8 mouse cellular contexts compared by ENCODE assay signal in genomic region chr9:121697150-121698049, GRCm38 (mm10). TPM values are rescaled to one million over a fixed set of nuclear protein-coding genes. Genes with fewer than 3 reads are reported as not detected.
DNase-seq lines count a peak whose midpoint lies in the region; ATAC-seq and TF ChIP-seq lines count a peak whose summit lies in the region.

No protein-coding gene starts in this region.

- H3K9ac ChIP-seq in forebrain, embryonic 16.5 days (replicated peaks; ENCODE audit: low read depth, low read length), result no peak overlapping the region
- H3K9ac ChIP-seq in forebrain, embryonic 15.5 days (replicated peaks), result no peak overlapping the region
- H3K9ac ChIP-seq in lung, postnatal 0 days (replicated peaks; ENCODE audit: low read depth), result no peak overlapping the region

- H3K9me3 ChIP-seq in forebrain, embryonic 16.5 days (ENCODE audit: control insufficient read depth, low read length), result no peaks in the 10 kb centered on the region; the same call in 1 of the 2 replicates
- no peaks in the 10 kb centered on the region for H3K9me3 ChIP-seq in forebrain, embryonic 15.5 days
- no peaks in the 10 kb centered on the region for H3K9me3 ChIP-seq in lung, postnatal 0 days (ENCODE audit: low read length)

- peak; percentile 56 for DNase-seq in 3T3-L1 (ENCODE audit: low read depth, low spot score)
- peak; percentile 79 for DNase-seq in adrenal gland, postnatal 10 days
- peak; percentile 81 for DNase-seq in kidney, adult 9 months
- DNase-seq in lung, postnatal 0 days (ENCODE audit: low spot score), result peak; percentile 71
- DNase-seq in spleen, postnatal 10 days (ENCODE audit: low spot score in 2 of 2), result peak; percentile 69 to 81

- peak; percentile 98 for TF ChIP-seq CTCF in lung, postnatal 0 days (IDR thresholded peaks at IDR 0.05)

- H3K4me1 ChIP-seq in forebrain, embryonic 16.5 days (replicated peaks; ENCODE audit: control insufficient read depth, insufficient read depth, low read length), result peaks cover 2% of the 10 kb centered on the region
- peaks cover 1% of the 10 kb centered on the region for H3K4me1 ChIP-seq in forebrain, embryonic 15.5 days
- H3K4me1 ChIP-seq in lung, postnatal 0 days (ENCODE audit: insufficient read depth, low read depth, low read length), result no peaks in the 10 kb centered on the region

- no peak overlapping the region for H3K4me2 ChIP-seq in forebrain, embryonic 16.5 days (ENCODE audit: low read length)
- H3K4me2 ChIP-seq in forebrain, embryonic 15.5 days (replicated peaks), result no peak overlapping the region
- no peak overlapping the region for H3K4me2 ChIP-seq in lung, postnatal 0 days (replicated peaks; ENCODE audit: low read depth, low read length)

- WGBS in forebrain, embryonic 16.5 days, result 100% methylated on average over 1 of the region's 1 CpGs
- 91% methylated on average over 1 of the region's 1 CpGs for WGBS in forebrain, embryonic 15.5 days
- WGBS in lung, postnatal 0 days, result 100% methylated on average over 1 of the region's 1 CpGs

- no peak overlapping the region for H3K4me3 ChIP-seq in forebrain, embryonic 16.5 days (replicated peaks; ENCODE audit: low read length)
- no peak overlapping the region for H3K4me3 ChIP-seq in forebrain, embryonic 15.5 days
- no peak overlapping the region for H3K4me3 ChIP-seq in lung, postnatal 0 days (ENCODE audit: low read depth, low read length)

- H3K27me3 ChIP-seq in forebrain, embryonic 16.5 days (replicated peaks; ENCODE audit: control insufficient read depth, insufficient read depth, low read length), result no peaks in the 10 kb centered on the region
- no peaks in the 10 kb centered on the region for H3K27me3 ChIP-seq in forebrain, embryonic 15.5 days
- no peaks in the 10 kb centered on the region for H3K27me3 ChIP-seq in lung, postnatal 0 days (replicated peaks; ENCODE audit: insufficient read depth, low read length)

- TF ChIP-seq EP300 in lung, postnatal 0 days (IDR thresholded peaks at IDR 0.05), result 0 out of 2 replicates have a peak, but pooled peaks have one; percentile 17

- peaks cover 12% of the 10 kb centered on the region; the same call in 1 of the 2 replicates for H3K36me3 ChIP-seq in forebrain, embryonic 16.5 days (ENCODE audit: control insufficient read depth, insufficient read depth)
- peaks cover 38% of the 10 kb centered on the region for H3K36me3 ChIP-seq in forebrain, embryonic 15.5 days
- H3K36me3 ChIP-seq in lung, postnatal 0 days (ENCODE audit: insufficient read depth, low read length), result no peaks in the 10 kb centered on the region

- no peak overlapping the region for H3K27ac ChIP-seq in forebrain, embryonic 16.5 days (ENCODE audit: low read length)
- H3K27ac ChIP-seq in forebrain, embryonic 15.5 days (replicated peaks), result no peak overlapping the region
- peak overlapping the region; percentile 78 for H3K27ac ChIP-seq in lung, postnatal 0 days (ENCODE audit: low read length)

- ATAC-seq in forebrain, embryonic 16.5 days, result peak; percentile 40
- no peak; the same call in 1 of the 2 replicates for ATAC-seq in forebrain, embryonic 15.5 days (replicated peaks)
- peak; percentile 34; the same call in 1 of the 2 replicates for ATAC-seq in frontal cortex, adult (ENCODE audit: low TSS enrichment)
- ATAC-seq in lung, postnatal 0 days, result peak; percentile 23

RNA-seq across cellular contexts. Expression of gene Sec22c, which starts 7.9 kb away (rescaled TPM):
- polyA plus RNA-seq in forebrain, embryonic 16.5 days (2015; fragmentation: Nextera tagmentation; extraction: Ambion mirVana), result 37.9 and 40.0 TPM in 2 replicates
- polyA plus RNA-seq in forebrain, embryonic 15.5 days (2015; fragmentation: Nextera tagmentation; extraction: Ambion mirVana), result 33.9 and 39.2 TPM in 2 replicates
- 1 to 10 TPM; 5.4 to 5.8 TPM for total RNA-seq in adrenal gland, postnatal 10 days (2021)
- polyA plus RNA-seq in lung, postnatal 0 days (2015; fragmentation: Nextera tagmentation; extraction: Ambion mirVana), result 6.1 and 7.7 TPM in 2 replicates

RNA-seq across cellular contexts. Expression of gene Ss18l2, which starts 12.7 kb away (rescaled TPM):
- polyA plus RNA-seq in forebrain, embryonic 16.5 days (2015; fragmentation: Nextera tagmentation; extraction: Ambion mirVana), result 133 and 142 TPM in 2 replicates
- 145 TPM in 2 replicates for polyA plus RNA-seq in forebrain, embryonic 15.5 days (2015; fragmentation: Nextera tagmentation; extraction: Ambion mirVana)
- total RNA-seq in adrenal gland, postnatal 10 days (2021), result 10 to 100 TPM; 51.5 to 60.9 TPM
- polyA plus RNA-seq in lung, postnatal 0 days (2015; fragmentation: Nextera tagmentation; extraction: Ambion mirVana), result 79.7 and 104 TPM in 2 replicates

RNA-seq across cellular contexts. Expression of gene Nktr, which starts 21.6 kb away (rescaled TPM):
- polyA plus RNA-seq in forebrain, embryonic 16.5 days (2015; fragmentation: Nextera tagmentation; extraction: Ambion mirVana), result 59.1 and 60.4 TPM in 2 replicates
- 57.5 and 58.4 TPM in 2 replicates for polyA plus RNA-seq in forebrain, embryonic 15.5 days (2015; fragmentation: Nextera tagmentation; extraction: Ambion mirVana)
- 10 to 100 TPM; 55.1 to 98.4 TPM for total RNA-seq in adrenal gland, postnatal 10 days (2021)
- polyA plus RNA-seq in lung, postnatal 0 days (2015; fragmentation: Nextera tagmentation; extraction: Ambion mirVana), result 43.6 and 51.3 TPM in 2 replicates

RNA-seq across cellular contexts. Expression of gene Vipr1, which starts 54.9 kb away (rescaled TPM):
- polyA plus RNA-seq in forebrain, embryonic 16.5 days (2015; fragmentation: Nextera tagmentation; extraction: Ambion mirVana), result 0.65 and 1.1 TPM in 2 replicates
- 0.45 and 0.77 TPM in 2 replicates for polyA plus RNA-seq in forebrain, embryonic 15.5 days (2015; fragmentation: Nextera tagmentation; extraction: Ambion mirVana)
- 1 to 10 TPM; 2.8 to 5.2 TPM for total RNA-seq in adrenal gland, postnatal 10 days (2021)
- 0.20 and 0.29 TPM in 2 replicates for polyA plus RNA-seq in lung, postnatal 0 days (2015; fragmentation: Nextera tagmentation; extraction: Ambion mirVana)

RNA-seq across cellular contexts. Expression of gene Lyzl4, which starts 55.5 kb away (rescaled TPM):
- polyA plus RNA-seq in forebrain, embryonic 16.5 days (2015; fragmentation: Nextera tagmentation; extraction: Ambion mirVana), result not detected in 2 replicates
- polyA plus RNA-seq in forebrain, embryonic 15.5 days (2015; fragmentation: Nextera tagmentation; extraction: Ambion mirVana), result not detected in 2 replicates
- total RNA-seq in adrenal gland, postnatal 10 days (2021), result under 1 TPM in 1 of 2 experiments, not detected in 1; 0.48 TPM
- not detected in 2 replicates for polyA plus RNA-seq in lung, postnatal 0 days (2015; fragmentation: Nextera tagmentation; extraction: Ambion mirVana)
